Mouse (Mus musculus) CH12.LX (cell line): ENCODE results near the gene Iqch. TPM values are rescaled to one million over a fixed set of nuclear protein-coding genes. Genes with fewer than 3 reads are reported as not detected.

Source experiments
- DNase-seq: peaks from one replicate; pipeline ENCODE4 v3.0.0-alpha.2; 2013; ENCODE audit errors: extremely low read depth
- H3K27ac ChIP-seq: 2 replicates; pipeline ENCODE4 v1.5.1; 2012; ENCODE audit warnings: low read depth, mild to moderate bottlenecking, control low read depth, moderate library complexity; ENCODE audit not compliant: insufficient read depth
- H3K27me3 ChIP-seq: replicated peaks from 2 replicates; pipeline ENCODE3; 2012; ENCODE audit warnings: inconsistent platforms
- H3K36me3 ChIP-seq, 2 experiments: replicated peaks in 1 of 2; 2 replicates each; pipeline versions ENCODE3 to v1.6.1; 2012; ENCODE audit warnings: inconsistent platforms in 1 of 2, low read length in 1 of 2, mild to moderate bottlenecking in 1 of 2, mixed read lengths in 1 of 2, moderate library complexity in 1 of 2; ENCODE audit not compliant: control insufficient read depth in 1 of 2, insufficient read depth in 1 of 2
- H3K4me1 ChIP-seq, 2 experiments: 2 replicates each; pipeline ENCODE4 v1.6.1; 2012; ENCODE audit warnings: inconsistent platforms in 1 of 2, moderate library complexity in 1 of 2; ENCODE audit not compliant: insufficient read depth in 2 of 2, control insufficient read depth in 1 of 2
- H3K4me2 ChIP-seq: 2 replicates; pipeline ENCODE4 v1.6.1; 2012; ENCODE audit warnings: low read depth, mild to moderate bottlenecking, control low read depth; ENCODE audit not compliant: poor library complexity, insufficient read depth, severe bottlenecking
- H3K4me3 ChIP-seq, 3 experiments: fragments of 150-350 bp in 1 of 3; sonication (generic) in 1 of 3; replicated peaks in 1 of 3; 2 replicates each; pipeline versions ENCODE3 to v1.5.1; 2011 to 2012; ENCODE audit warnings: low read depth in 2 of 3, low read length in 2 of 3, mild to moderate bottlenecking in 2 of 3, moderate library complexity in 2 of 3, control low read depth in 1 of 3, improper control_type of control experiment in 1 of 3, inconsistent platforms in 1 of 3, mixed read lengths in 1 of 3; ENCODE audit not compliant: poor library complexity in 1 of 3
- H3K79me2 ChIP-seq: replicated peaks from 2 replicates; pipeline ENCODE4 v1.6.1; 2012; ENCODE audit warnings: mild to moderate bottlenecking, moderate library complexity; ENCODE audit not compliant: control insufficient read depth, poor library complexity, insufficient read depth, severe bottlenecking; ENCODE audit errors: extremely low read depth
- H3K9ac ChIP-seq: 2 replicates; pipeline ENCODE4 v1.6.1; 2012; ENCODE audit warnings: low read depth, mild to moderate bottlenecking, control low read depth, moderate library complexity; ENCODE audit not compliant: insufficient read depth
- H3K9me3 ChIP-seq: replicated peaks from 2 replicates; pipeline ENCODE3; 2012; ENCODE audit warnings: low read length, inconsistent platforms, mixed read lengths
- BHLHE40 ChIP-seq: IDR thresholded peaks from 2 replicates; pipeline ENCODE4 v1.6.1; 2011; ENCODE audit warnings: mild to moderate bottlenecking, low read depth, low read length, improper control_type of control experiment
- CHD1 ChIP-seq: IDR thresholded peaks from 2 replicates; pipeline ENCODE4 v1.6.1; 2012; ENCODE audit warnings: low read depth, low read length, improper control_type of control experiment, inconsistent platforms
- CHD2 ChIP-seq: IDR thresholded peaks from 2 replicates; pipeline ENCODE4 v1.6.1; 2011; ENCODE audit warnings: low read length, improper control_type of control experiment
- E2F4 ChIP-seq: IDR thresholded peaks from 2 replicates; pipeline ENCODE4 v1.6.1; 2011; ENCODE audit warnings: low read depth, low read length, improper control_type of control experiment; ENCODE audit not compliant: insufficient replicate concordance
- ELF1 ChIP-seq: IDR thresholded peaks from 2 replicates; pipeline ENCODE4 v1.6.1; 2014; ENCODE audit warnings: low read depth, mild to moderate bottlenecking, inconsistent platforms, low read length, improper control_type of control experiment
- ETS1 ChIP-seq: conservative IDR thresholded peaks from 2 replicates; pipeline ENCODE4 v1.6.1; 2012; ENCODE audit warnings: low read depth, mild to moderate bottlenecking, inconsistent platforms, low read length, improper control_type of control experiment, moderate library complexity
- HCFC1 ChIP-seq: IDR thresholded peaks from 2 replicates; pipeline ENCODE4 v1.6.1; 2012; ENCODE audit warnings: low read depth, mild to moderate bottlenecking, inconsistent platforms, low read length, improper control_type of control experiment
- IRF4 ChIP-seq: IDR thresholded peaks from 2 replicates; pipeline ENCODE4 v1.6.1; 2014; ENCODE audit warnings: low read depth, mild to moderate bottlenecking, inconsistent platforms, low read length, improper control_type of control experiment
- JUND ChIP-seq: conservative IDR thresholded peaks from 2 replicates; pipeline ENCODE4 v1.6.1; 2011; ENCODE audit warnings: low read depth, low read length, improper control_type of control experiment
- KAT2A ChIP-seq: IDR thresholded peaks from 2 replicates; pipeline ENCODE4 v1.6.1; 2012; ENCODE audit warnings: low read length, improper control_type of control experiment, inconsistent platforms; ENCODE audit not compliant: insufficient replicate concordance
- MEF2A ChIP-seq: IDR thresholded peaks from 2 replicates; pipeline ENCODE4 v1.6.1; 2014; ENCODE audit warnings: low read depth, mild to moderate bottlenecking, inconsistent platforms, low read length, improper control_type of control experiment, borderline replicate concordance
- MXI1 ChIP-seq: IDR thresholded peaks from 2 replicates; pipeline ENCODE4 v1.6.1; 2011; ENCODE audit warnings: mild to moderate bottlenecking, low read depth, low read length, improper control_type of control experiment
- MYC ChIP-seq: IDR thresholded peaks from 2 replicates; pipeline ENCODE4 v1.6.1; 2011; ENCODE audit warnings: low read depth, mild to moderate bottlenecking, improper control_type of control experiment, low read length
- NELFE ChIP-seq: IDR thresholded peaks from 2 replicates; pipeline ENCODE4 v1.6.1; 2011; ENCODE audit warnings: low read depth, low read length, improper control_type of control experiment
- NRF1 ChIP-seq: IDR thresholded peaks from 2 replicates; pipeline ENCODE4 v1.6.1; 2014; ENCODE audit warnings: low read depth, mild to moderate bottlenecking, inconsistent platforms, low read length, improper control_type of control experiment, moderate library complexity
- PAX5 ChIP-seq: IDR thresholded peaks from 2 replicates; pipeline ENCODE4 v1.6.1; 2012; ENCODE audit warnings: low read length, inconsistent platforms, mixed read lengths
- POLR2AphosphoS2 ChIP-seq: IDR thresholded peaks from 2 replicates; pipeline ENCODE4 v1.6.1; 2011; ENCODE audit warnings: low read depth, low read length, improper control_type of control experiment
- RCOR1 ChIP-seq: conservative IDR thresholded peaks from 2 replicates; pipeline ENCODE4 v1.6.1; 2012; ENCODE audit warnings: low read depth, mild to moderate bottlenecking, inconsistent platforms, low read length, improper control_type of control experiment
- SMC3 ChIP-seq: IDR thresholded peaks from 2 replicates; pipeline ENCODE4 v1.6.1; 2011; ENCODE audit warnings: low read depth, low read length, improper control_type of control experiment
- TBP ChIP-seq: conservative IDR thresholded peaks from 2 replicates; pipeline ENCODE4 v1.6.1; 2011; ENCODE audit warnings: low read depth, low read length, improper control_type of control experiment
- TCF12 ChIP-seq: IDR thresholded peaks from 2 replicates; pipeline ENCODE4 v1.6.1; 2014; ENCODE audit warnings: low read depth, mild to moderate bottlenecking, inconsistent platforms, low read length, improper control_type of control experiment
- UBTF ChIP-seq: IDR thresholded peaks from 2 replicates; pipeline ENCODE4 v1.6.1; 2012; ENCODE audit warnings: low read depth, mild to moderate bottlenecking, inconsistent platforms, low read length, improper control_type of control experiment, moderate library complexity
- USF2 ChIP-seq: conservative IDR thresholded peaks from 2 replicates; pipeline ENCODE4 v1.6.1; 2011; ENCODE audit warnings: low read depth, low read length, improper control_type of control experiment
- dilution Hi-C: fragments of 300-500 bp; cut with MboI; formaldehyde crosslinking; loops from 2 replicates; pipeline ENCODE4 v1.14.3; 2020; ENCODE audit warnings: low sequenced_read_pairs; ENCODE audit not compliant: extremely low pct_unique_long_range_greater_than_20kb, extremely low pct_ligation_motif_present
- in situ Hi-C: fragments of 300-500 bp; cut with MboI; formaldehyde crosslinking; loops from 3 replicates; pipeline ENCODE4 v1.14.3; 2019; ENCODE audit warnings: low sequenced_read_pairs, low pct_ligation_motif_present, low pct_unique_long_range_greater_than_20kb, mixed read lengths
- polyA plus RNA-seq: library from polyadenylated mRNA; unstranded; fragments of >175 nt; gene quantifications from 2 replicates; pipeline ENCODE4 v1.2.1, GENCODE M21; 2012; ENCODE audit warnings: low read depth; ENCODE audit not compliant: insufficient read length
- total RNA-seq, 2 experiments: library from RNA; depleted of rRNA; stranded (reverse); fragments of 300-350 nt in 1 of 2; fragments of >200 nt in 1 of 2; gene quantifications; 2 replicates each; pipeline ENCODE4 v1.2.3; 2012 to 2014

The Iqch gene
- total and polyA plus RNA-seq, 3 experiments = 0.04 to 0.21 (median 0.15) TPM

DNA sequence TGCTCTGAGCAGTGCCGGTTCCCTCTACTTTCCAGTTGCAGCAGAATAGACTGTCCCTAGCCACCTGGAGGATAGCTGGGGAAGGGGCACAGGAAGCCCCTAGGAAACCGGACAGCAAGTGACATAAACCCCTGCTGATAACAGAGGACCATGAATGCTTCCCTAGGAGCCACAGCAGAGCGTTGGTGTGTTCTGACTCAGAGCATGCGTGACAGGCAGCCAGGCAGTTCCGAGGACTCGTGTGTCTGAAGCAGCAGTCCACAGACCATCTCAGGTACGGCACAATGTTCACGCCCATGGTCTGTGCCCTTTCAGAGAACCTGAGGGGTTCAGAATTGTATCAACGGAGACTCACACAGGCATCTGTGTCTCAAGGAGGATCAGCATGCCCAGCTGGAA lies 46.2 kb upstream of the Iqch start:
- in situ Hi-C loops (no loop called here), dilution Hi-C loops (no loop called here)
- Histone ChIP-seq H3K9me3 (no peaks in the 10 kb centered on the region), H3K27me3 (no peaks in the 10 kb centered on the region), H3K27ac (no peak overlapping the region), H3K4me2 (no peak overlapping the region), H3K4me3 (no peak overlapping the region), H3K9ac (no peak overlapping the region), H3K4me1 (peaks cover 4 to 18% of the 10 kb centered on the region in 2 experiments), H3K79me2 (no peaks in the 10 kb centered on the region), H3K36me3 (peaks cover under 1 to 46% of the 10 kb centered on the region in 2 experiments)
- TF ChIP-seq CHD1 = no peak
- no peak for TF ChIP-seq MXI1
- no peak for TF ChIP-seq NELFE
- TF ChIP-seq RCOR1 = no peak
- TF ChIP-seq E2F4 = no peak
- no peak for TF ChIP-seq SMC3
- TF ChIP-seq HCFC1 = no peak
- no peak for TF ChIP-seq ELF1
- no peak for TF ChIP-seq BHLHE40
- TF ChIP-seq PAX5 = no peak
- TF ChIP-seq IRF4 = no peak
- no peak for TF ChIP-seq MEF2A
- TF ChIP-seq MYC = no peak
- TF ChIP-seq KAT2A = no peak
- no peak for TF ChIP-seq POLR2AphosphoS2
- TF ChIP-seq CHD2 = no peak
- no peak for TF ChIP-seq TCF12
- no peak for TF ChIP-seq JUND
- no peak for DNase-seq

DNA sequence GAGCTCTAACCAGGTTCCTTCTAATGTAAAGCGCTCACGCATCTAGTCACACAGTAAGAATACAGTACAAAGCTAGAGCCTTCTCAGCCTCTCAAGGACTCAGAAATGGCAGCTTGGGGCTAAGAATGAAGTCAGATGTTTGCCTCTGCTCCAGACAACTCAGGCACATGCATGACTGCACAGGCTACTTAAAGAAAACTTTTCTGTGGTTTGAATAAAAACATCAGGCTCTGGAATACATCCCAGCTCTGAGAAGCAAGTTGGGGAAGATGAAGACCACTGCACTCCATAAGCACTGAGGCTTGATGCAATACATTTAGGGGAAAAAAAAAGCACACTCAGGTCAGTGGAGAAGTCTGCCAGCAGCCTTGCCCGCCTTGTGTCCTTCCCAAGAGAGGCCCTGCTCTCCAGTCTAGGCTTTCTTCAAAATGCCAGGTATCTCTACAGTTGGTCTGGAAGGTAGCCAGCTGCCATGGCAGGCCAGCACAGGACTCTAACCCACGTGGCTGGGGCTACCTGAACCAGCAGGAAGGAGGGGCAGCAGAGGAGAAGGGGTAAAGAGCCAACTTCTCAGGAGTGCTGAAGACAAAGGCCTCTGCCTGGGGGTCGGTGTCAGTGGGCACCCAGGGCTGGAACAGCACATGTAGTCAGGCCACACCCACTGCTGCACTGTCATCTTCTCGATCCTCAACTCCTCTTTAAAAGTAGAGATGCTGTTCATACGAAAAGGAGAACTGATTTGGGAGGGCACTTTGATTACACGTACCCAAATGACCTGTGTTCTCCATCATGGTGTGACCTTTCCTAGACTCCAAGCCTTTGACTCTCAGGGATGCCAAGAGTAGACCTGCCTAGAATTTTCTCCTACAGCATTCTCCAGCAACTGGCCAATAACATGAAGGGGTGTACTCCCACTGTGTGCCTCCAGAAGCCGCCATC lies 45.6 kb upstream of the Iqch start:
- Histone ChIP-seq H3K9ac (no peak overlapping the region), H3K4me1 (peaks cover 0 to 11% of the 10 kb centered on the region in 2 experiments; a peak in 2 of 4 replicates), H3K79me2 (no peaks in the 10 kb centered on the region), H3K9me3 (no peaks in the 10 kb centered on the region), H3K4me2 (no peak overlapping the region), H3K27me3 (no peaks in the 10 kb centered on the region), H3K36me3 (peaks cover 7 to 53% of the 10 kb centered on the region in 2 experiments), H3K27ac (no peak overlapping the region), H3K4me3 (no peak overlapping the region)
- DNase-seq = no peak
- dilution Hi-C loops (no loop called here), in situ Hi-C loops (no loop called here)
- TF ChIP-seq USF2 (no peak), ETS1 (no peak), BHLHE40 (no peak), UBTF (no peak), CHD2 (no peak), PAX5 (no peak), NRF1 (no peak), HCFC1 (no peak), TBP (no peak)
